Mouse (Mus musculus) WW6 (cell line): ENCODE data around the gene Slc35f4.
A peak's percentile ranks its signal among the peaks of the same experiment; 100 is the strongest.

Source experiments
- DNase-seq: peaks from one replicate; pipeline ENCODE4 v3.0.0-alpha.2; 2013; ENCODE audit warnings: low read depth, low spot score

The Slc35f4 gene

DNA sequence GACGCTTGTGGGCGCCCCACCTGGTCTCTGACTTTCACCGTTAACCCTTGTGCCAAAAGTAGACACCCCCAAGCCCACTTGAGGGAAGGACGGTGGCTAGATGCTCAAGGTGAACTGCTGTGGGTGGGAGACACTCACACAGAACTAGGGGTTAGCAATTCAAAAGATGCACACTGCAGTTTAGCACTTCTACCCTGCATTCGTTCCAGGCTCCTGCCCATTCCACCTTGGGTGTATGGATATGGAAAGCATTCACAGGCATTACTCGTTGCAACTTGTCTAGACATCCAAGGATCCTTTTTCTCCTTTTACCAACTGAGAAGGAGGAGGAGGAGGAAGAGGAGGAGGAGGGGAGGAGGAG, at the start of gene Slc35f4:
TSS of gene Slc35f4 (minus strand) at position 116 of the 361 bp plus-strand sequence.
- no peak for DNase-seq

DNA sequence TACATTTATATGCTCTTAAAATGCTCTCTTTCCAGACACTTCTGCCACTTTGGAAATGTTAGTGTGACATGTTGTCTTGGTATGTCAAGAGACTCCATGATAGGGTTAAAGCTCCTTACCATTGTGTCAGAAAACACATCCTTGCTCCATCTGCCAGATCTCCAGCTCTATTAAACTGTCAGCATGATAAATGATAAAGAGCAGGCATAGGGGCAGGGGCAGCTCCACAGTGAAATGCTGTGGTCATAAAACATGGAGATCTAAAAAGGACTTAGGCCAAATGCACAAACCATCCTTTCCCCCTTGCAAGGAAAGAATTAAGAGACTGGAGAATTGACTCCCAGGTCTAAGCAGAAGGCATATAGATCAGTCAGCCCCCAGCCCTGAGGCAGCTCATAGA, 42.5 kb upstream of the Slc35f4 start:
- DNase-seq, result no peak

DNA sequence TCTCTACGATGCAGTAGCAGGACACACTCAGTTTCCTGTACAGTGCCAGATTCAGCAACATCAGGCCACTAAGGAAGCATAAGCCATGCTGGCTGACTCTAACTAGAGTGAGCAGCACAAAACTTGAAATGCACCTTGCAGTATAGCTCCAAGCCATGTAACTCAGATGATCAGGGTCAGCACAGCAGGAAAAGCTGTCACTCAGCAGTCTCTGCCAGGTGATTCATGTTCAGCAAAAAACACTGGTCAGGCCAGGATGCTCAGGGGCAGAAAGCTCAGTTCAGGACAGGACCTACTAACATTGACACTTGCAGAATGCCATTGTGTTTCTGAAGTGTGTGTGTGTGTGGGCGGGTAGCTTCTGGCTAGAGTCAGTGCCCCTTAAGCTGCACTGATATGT, 34.9 kb upstream of the Slc35f4 start:
- DNase-seq, result no peak

DNA sequence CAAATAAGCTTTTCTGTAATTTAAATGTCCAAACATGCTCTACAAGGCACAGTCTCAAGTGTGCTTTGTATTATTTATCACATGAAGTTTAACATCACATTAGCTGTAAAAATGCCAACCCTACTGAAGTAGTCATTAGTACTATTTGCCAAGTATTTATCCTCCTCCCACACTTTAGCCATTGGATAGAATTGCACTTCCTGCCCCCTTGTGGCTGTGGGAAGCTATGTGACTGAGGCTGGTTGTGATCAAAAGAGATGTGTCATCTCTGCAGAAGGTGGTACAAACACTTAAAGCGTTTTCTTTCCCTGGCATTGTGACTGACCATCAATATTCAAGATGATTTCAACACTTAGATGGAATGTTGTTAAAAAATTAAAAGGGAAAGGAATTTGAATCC, 14.3 kb upstream of the Slc35f4 start:
- DNase-seq, result no peak

DNA sequence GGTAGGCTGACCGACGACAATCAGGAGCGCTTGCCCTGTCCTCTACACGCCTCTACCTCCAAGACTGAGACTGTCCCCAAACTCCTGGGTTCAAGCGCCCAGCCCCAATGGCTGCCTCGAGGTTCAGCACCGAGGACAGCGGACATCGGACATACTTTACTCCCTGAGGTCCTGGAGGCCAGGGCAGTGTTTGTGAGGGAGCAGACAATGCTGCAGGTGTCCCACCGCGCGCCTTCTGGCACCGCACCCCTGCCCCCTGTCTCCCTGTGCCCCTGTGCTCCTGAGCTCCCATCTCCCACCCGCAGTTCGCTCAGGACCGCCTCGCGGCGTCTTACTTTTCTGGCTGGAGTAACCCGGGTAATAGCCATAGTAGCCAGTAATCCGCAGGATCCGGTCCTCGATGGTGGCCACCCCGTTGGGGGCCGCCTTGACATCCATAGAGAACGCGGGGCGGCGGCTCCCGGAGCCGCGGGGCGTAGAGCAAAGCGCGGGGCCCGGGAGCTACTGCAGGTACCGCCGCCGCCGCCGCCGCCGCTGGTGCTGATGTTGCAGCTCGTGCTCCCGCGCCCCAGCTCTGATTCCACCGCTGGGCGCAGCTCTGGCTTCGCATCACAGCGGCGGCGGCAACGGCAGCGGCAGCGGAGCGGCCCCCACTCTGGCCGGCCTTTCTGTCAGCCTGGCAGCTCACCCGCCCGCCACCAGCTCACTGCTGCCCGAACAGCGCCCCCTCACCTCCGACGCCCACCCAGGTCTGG, 493 bp downstream of the Slc35f4 start:
- peak; percentile 39 for DNase-seq

DNA sequence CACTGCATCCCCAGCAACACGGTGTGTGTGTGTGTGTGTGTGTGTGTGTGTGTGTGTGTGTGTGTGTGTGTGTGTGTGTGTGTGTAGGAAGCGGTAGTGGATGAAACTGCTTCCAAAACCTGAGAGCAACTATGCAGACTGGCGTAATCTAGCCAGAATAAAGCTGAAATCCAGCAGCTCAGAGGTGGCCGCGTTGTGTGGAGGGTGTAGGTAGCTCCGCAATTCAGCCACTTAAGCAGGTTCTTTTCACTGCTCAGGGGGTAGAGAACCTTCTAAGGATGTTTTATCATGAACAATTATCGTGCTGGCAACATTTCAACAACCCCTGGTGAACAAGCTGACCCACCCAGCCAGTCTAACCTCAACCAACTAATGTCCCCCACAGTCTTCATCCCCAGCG, 1.2 kb downstream of the Slc35f4 start:
- DNase-seq, result no peak

DNA sequence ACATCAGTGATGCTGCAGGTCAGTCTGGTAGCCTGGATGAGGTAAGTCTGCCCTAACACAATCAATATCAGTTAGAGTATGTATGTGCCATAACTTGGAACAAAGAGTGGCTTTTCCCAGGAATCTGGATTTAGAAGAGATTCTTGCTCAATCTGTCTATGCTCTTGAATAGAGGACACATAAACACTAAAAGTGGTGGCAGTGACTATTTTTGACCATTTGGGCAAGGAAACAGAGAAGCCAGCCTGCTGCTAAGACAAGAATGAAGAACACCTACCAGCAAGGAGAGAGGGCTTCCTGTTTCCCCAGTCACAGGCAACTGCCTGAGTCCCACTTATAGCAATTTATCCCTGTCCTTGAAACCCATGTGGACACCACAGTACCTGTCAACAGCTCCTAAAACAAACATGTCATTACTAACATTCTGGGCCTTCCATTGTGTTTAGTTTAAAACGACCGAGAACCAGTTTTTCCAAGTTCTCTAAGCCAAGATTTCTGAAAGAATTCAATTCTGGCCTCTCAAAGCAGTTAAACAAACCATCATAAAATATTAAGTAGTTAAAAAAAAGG, 10.7 kb downstream of the Slc35f4 start:
- DNase-seq, result no peak

DNA sequence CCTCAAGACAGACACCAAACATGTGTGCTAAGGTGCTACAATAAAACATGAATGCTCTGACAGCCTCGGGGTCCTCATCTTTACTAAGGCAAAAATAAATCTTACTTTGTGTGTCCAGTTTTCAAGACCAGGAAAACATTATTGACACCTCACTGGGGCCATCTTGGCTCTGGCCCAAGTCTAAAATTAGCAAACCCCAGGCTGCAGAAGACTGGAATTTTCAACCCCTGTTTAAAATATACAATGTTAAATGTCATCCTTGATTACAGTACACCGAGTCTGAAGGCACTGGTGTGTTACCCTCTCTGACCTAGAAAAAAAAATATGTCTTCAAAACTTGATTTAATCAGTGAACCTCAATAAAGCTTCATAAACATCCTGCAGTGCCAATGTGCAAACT, 11.7 kb downstream of the Slc35f4 start:
- DNase-seq, result no peak

DNA sequence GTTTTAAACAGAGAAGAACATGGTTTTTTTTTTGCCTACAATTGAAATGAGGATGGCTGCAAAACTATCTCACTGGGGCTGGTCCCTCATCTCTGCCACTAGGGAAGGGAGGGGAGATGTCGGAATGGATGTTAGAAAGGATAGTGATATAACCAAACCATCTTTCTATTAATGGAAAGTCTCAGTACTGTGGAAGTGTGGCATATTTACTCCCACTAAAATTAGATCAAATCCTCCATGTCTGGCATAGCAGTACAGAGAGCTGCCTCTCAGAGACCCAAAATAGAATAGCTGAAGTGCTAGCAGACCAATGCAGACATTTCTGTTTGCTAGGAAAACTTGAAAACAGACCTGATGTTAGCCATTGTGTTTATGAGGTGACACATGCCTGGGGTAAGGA, 30.7 kb downstream of the Slc35f4 start:
- no peak for DNase-seq

DNA sequence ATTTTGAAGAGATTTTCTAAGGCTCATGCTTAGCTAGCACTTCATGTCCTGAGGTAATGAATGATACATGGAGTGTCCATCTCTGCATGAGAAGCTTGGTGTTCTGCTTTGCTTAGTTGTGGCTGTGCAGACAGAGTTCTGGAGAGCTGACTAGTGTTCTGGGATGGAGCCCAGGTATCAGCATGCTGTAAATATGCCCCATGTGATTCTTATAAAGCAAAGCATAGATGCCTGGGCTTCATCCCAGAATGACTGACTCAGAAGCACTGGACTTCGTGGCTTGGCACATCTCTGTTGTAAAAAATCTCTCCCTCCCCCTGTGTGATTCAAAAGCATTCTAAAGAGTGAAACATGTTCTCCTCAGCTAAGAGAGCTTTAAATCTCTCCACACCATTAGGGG, 32.1 kb downstream of the Slc35f4 start:
- DNase-seq, result no peak

DNA sequence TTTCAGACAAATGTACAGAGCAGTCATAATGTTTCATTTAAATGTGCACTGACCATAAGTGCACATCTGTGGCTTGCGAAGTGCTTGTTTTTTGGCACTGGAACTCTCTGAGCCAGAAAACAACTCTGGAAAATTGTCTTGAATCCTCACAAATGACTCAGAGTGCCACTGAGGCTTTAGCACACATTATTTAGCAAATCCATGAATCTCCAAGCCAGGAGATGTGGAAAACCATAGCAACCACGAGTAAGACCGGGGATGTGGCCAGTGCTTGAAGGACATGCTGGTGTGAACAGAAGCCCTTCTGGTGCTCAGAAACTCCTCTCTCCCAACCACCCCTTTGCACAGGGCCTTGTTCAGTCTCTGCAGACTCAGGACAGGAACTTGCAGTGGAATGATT, 33.3 kb downstream of the Slc35f4 start:
- DNase-seq, result no peak

DNA sequence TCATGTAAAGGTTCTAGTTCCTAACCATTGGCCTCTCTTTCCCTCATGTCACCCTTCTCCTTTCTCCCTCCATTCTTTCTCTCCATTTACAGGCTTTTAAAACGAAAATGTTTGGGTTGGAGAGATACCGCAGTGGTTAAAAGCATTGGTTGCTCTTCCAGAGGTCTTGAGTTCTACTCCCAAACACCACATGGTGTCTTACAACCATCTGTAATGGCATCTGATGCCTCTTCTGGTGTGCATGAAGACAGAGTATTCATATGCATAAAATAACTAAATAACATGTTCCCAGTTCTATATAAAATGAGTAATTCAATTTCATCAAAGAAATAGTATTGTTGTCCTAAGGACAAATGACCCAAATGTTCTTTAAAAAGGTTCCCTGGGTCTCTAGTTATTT, 49.2 kb downstream of the Slc35f4 start:
- no peak for DNase-seq

DNA sequence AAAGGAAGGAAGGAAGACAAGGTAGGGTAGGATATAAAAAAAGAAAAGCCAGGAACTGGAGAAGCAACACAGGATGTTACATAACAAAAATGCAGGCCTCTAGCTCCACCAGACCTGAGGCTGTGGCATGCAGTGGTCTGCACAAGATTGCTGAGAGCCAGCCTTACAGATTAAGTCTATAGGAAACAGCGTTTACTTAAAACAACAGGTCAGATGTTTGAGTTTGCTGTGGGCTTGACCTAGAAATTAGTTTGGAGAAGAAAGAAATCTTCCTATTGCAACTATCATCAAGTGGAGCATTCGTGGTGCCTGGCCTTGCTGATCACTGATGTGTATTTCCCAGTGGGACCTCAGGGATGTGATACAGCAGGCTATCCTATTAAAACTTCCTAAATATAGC, 64.1 kb downstream of the Slc35f4 start:
- no peak for DNase-seq

DNA sequence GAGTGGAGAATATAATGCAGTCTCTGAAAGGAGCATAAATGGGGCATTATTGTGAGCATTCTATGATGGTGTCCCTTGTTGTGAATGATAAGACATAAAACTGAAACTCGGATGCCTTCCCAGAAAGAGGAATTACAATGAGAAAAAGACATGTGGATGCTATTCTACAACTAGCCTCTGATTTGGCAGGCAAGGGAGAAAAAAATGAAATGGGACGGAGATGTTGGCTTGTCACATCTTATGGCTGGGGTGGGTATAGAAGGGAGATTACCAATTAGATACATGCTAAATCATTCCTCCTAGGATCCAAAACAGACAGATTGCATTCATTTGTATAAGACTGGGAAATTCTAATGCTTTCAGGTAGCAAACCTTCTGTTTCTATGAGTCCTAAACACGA, 65.0 kb downstream of the Slc35f4 start:
- no peak for DNase-seq

DNA sequence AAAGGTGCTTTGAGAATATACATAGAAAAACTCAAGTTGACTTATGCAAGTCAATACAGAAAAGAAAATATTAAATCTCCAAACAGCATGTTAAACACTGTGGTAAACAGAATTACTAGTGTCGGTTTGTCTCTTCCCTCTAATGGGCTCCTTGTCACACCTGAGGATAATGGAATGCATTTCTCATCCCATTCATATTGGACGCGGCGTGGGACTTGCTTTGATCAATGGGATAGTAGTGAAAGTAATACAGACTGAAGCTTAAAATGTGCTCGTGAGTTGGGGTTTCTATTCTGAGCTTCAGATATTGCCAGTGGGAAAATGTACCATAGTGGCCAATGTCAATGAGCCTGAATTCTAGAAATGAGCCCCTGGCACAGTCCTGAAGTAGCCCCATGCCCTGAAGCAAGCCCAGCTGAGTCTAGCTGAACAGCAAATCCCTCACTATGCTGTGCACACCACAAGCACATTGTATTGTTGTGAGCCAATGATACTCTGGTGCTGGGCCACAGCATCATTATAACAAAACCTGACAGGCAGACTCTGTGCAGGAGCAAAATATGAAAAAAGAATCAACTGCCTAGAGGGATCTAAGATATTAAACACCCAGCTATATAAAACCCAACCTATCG, 71.4 kb downstream of the Slc35f4 start:
- no peak for DNase-seq

DNA sequence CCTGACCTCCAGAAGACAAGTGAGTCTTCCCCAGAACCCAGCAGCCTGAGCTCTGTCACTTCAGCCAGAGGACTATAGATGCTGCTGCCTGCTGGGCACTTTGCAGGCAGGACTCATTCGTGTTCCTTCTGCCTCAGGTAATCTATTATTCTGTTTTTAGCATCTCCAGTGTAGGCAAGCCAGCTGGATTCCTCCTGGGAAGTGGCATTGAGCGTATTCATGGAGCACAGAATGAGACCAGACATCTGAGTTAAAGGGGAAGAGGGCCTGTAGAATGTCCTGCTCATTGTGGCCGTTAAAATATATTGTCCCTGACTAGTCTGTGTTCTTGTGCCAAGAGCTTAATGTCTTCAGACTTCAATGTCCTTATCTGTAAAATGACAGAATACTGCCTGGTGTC, 72.1 kb downstream of the Slc35f4 start:
- no peak for DNase-seq

DNA sequence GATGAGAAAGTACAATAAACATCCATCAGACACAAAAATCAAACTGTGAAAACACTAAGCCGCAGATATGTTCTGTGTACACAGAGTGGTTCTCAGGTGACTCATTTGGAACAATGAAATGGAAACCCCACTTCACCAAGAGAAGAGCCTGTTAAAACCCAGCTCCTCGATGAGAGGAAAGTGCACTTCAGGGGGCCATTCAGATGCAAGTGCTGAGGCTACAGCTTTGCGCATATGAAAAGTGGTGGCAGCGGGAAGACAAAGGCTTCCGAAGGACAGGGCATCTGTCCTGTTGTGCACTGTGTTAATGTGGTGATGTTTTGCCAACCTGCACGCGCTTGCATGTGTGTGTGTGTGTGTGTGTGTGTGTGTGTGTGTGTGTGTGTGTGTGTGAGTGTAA, 78.2 kb downstream of the Slc35f4 start:
- DNase-seq, result peak; percentile 70

DNA sequence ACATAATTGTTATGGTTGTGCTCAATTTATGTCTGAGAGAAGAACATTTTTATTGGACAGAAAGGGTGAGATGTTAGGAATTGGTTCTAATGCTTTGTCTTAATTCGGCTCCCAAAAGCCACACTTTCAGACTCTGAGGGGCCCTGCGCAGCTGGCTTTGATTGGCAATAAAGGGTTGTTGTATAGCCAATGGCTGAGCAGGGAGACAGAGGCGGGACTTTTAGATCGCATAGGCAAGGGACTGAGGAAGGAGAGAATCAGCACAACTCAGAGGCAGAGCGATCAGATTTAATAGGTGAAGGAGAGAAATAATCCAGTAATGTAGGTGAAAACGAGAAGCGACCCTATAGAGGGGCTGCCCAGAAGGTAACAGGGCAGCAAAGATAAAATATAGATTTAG, 79.4 kb downstream of the Slc35f4 start:
- no peak for DNase-seq

DNA sequence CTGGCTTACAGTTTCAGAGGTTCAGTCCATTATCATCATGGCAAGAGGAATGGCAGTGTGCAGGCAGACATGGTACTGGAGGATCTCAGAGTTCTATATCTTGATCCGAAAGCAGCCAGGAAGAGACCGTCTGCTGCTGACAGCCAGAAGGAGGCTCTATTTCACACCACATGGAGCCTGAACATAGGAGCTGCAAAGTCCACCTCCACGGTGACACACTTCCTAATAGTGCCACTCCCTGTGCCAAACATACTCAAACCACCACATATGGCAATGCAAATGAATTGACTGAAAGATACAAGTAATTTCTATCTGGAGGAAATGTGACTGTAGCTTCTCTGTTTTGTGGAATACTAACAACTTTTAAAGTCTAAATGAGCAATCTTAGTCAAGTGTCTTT, 89.0 kb downstream of the Slc35f4 start:
- no peak for DNase-seq

DNA sequence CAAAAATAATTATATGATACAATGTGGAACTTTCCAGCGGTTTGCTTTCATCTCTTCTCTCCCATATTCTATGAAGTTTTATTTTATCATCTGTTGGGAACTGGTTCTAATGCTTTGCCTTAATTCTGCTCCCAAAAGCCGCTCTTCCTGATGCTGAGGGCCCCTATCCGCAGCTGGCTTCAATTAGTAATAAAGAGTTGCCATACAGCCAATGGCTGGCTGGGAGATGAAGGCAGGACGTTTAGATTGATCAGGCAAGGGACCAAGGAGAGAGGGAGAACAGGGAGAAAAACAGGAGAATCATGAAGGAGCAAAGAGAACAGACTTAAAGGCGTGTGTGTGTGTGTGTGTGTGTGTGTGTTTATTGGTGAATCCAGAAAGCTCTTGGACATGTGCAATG, 94.0 kb downstream of the Slc35f4 start:
- no peak for DNase-seq

DNA sequence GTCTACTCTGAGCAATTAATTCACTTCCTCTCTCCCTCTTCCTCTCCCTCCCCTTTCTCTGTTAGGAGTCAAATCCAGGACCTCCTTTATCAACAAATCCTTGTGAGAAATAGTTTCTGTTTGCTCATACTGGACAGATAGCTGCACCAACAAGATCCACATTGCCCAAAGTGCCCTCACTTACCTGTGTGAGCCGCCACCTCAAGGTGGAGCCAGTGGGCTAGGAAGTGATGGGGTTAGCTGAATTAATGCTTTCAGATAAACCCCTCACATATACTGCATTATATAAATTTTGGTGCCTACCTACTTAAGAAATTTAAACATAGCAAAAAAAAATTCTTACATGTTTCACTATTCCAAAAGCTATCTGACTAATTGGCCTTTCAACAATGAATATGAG, 133.4 kb downstream of the Slc35f4 start:
- no peak for DNase-seq

DNA sequence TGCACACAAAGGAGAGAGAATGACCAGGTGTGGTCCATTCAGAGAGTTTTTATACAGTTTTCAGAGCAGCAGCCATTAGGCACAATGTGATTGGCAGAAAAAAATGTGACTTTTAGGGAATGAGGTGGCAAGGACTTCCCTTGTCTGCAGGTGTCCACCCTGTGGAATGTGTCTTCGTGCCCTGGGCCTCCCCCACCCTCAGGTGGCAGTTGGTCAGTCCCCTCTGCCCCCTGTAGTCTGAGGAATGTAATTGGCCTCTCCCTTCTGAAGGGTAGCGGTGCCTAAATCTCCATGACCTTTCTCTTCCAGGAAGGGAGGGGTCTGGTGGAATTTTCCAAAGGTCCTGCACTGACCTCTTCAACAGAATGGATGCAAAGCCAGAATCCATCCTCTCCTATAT, 163.7 kb downstream of the Slc35f4 start:
- no peak for DNase-seq

DNA sequence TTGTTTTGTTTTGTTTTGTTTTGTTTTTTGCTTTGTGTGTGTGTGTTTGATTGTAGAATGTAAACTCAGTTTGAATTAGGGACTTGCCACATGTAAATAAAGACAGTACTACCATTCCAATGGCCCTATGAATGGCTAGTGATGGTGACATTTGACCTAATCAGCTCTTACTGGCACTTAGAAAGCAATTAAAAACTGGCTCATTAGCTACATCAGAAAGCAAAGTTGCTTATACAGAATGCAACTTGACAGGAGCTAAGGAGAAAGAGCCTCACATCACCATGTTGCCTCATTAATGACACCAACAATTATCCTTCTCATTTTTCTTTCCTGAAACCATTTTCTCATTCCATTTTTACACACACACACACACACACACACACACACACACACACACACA, 170.3 kb downstream of the Slc35f4 start:
- no peak for DNase-seq

DNA sequence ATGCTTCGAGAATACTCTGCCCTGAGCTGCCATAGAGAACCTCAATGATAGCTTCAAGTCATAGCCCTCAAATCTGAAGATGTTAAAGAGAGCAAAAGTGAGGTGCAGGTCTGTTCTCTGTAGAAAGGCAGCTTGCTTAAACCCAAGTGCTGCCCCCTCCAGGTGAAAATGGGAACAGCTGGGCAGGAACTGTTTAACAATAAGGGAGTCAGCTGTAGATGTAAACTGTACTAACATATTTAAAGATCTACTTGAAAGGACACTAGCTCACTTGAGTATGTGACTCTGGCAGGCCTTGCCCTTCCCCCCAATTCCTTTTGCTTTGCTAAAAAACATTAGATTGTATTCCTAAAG, 177.0 kb downstream of the Slc35f4 start:
- DNase-seq, result peak; percentile 33
